Mouse (Mus musculus) megakaryocyte-erythroid progenitor cell, adult 5 weeks (primary cell): ENCODE results near the gene 9130409I23Rik. TPM values are rescaled to one million over a fixed set of nuclear protein-coding genes. Genes with fewer than 3 reads are reported as not detected.

ENCODE experiments used
- polyA plus RNA-seq: library from polyadenylated mRNA; stranded (reverse); fragments of >175 nt; gene quantifications from 2 replicates; pipeline ENCODE4 v1.2.3, GENCODE M21; 2012

9130409I23Rik gene
- polyA plus RNA-seq: not detected in 2 replicates

GRCm38 (mm10) chr1:181050937-181051336 lies at the start of gene 9130409I23Rik:
TSS of gene 9130409I23Rik (plus strand) at chr1:181051237.

GRCm38 (mm10) chr1:181020756-181021487 lies 30.1 kb upstream of the 9130409I23Rik start, which contains the start of gene Ephx1:
TSS of gene Ephx1 (minus strand) at chr1:181020904.

Other genes with a start within 250 kb of the 9130409I23Rik start
- 1,624 and 1,774 TPM in 2 replicates for gene H3f3a, start 237.3 kb upstream of the 9130409I23Rik start, polyA plus RNA-seq
- 40.0 and 67.6 TPM in 2 replicates for gene Sde2, start 200.1 kb upstream of the 9130409I23Rik start, polyA plus RNA-seq
- not detected in 2 replicates for gene Lefty2, start 158.1 kb upstream of the 9130409I23Rik start, polyA plus RNA-seq
- gene Pycr2, start 146.9 kb upstream of the 9130409I23Rik start, polyA plus RNA-seq: 70.6 and 80.3 TPM in 2 replicates
- gene Lefty1, start 116.2 kb upstream of the 9130409I23Rik start, polyA plus RNA-seq: 5.7 and 7.2 TPM in 2 replicates
- 22.1 and 27.7 TPM in 2 replicates for gene Tmem63a, start 108.9 kb upstream of the 9130409I23Rik start, polyA plus RNA-seq
- 0.25 and 1.2 TPM in 2 replicates for gene Ephx1, start 30.3 kb upstream of the 9130409I23Rik start, polyA plus RNA-seq
- gene Nvl, start 93.0 kb downstream of the 9130409I23Rik start, polyA plus RNA-seq: 2.4 and 2.7 TPM in 2 replicates
- gene Cnih4, start 93.5 kb downstream of the 9130409I23Rik start, polyA plus RNA-seq: 8.8 and 8.9 TPM in 2 replicates
- 34.6 and 35.9 TPM in 2 replicates for gene Wdr26, start 160.8 kb downstream of the 9130409I23Rik start, polyA plus RNA-seq